Mouse (Mus musculus) midbrain, embryonic 16.5 days (tissue): ENCODE measurements around the gene Gm49373. TPM values are rescaled to one million over a fixed set of nuclear protein-coding genes. Genes with fewer than 3 reads are reported as not detected.

ENCODE experiments used
- ATAC-seq: fragments of 200-750 bp; cut with Nextera tagmentation; 2 replicates; pipeline ENCODE4 v1.8.0; 2017; ENCODE audit warnings: moderate TSS enrichment
- H3K27ac ChIP-seq: fragments of 300-500 bp; sonication (generic); 2 replicates; pipeline ENCODE4 v1.5.1; 2014; ENCODE audit warnings: mild to moderate bottlenecking, low read length, mixed read lengths
- H3K27me3 ChIP-seq: fragments of 300-500 bp; sonication (generic); 2 replicates; pipeline ENCODE4 v1.6.1; 2014; ENCODE audit warnings: low read depth, low read length, mixed read lengths; ENCODE audit not compliant: control insufficient read depth, insufficient read depth
- H3K36me3 ChIP-seq: fragments of 300-500 bp; sonication (generic); 2 replicates; pipeline ENCODE4 v1.6.1; 2014; ENCODE audit warnings: mild to moderate bottlenecking, low read length, moderate library complexity, mixed read lengths; ENCODE audit not compliant: control insufficient read depth, insufficient read depth
- H3K4me1 ChIP-seq: fragments of 300-500 bp; sonication (generic); 2 replicates; pipeline ENCODE4 v1.6.1; 2014; ENCODE audit warnings: mild to moderate bottlenecking, low read length, mixed read lengths; ENCODE audit not compliant: control insufficient read depth, insufficient read depth
- H3K4me2 ChIP-seq: fragments of 300-500 bp; sonication (generic); 2 replicates; pipeline ENCODE4 v1.6.1; 2014; ENCODE audit warnings: mild to moderate bottlenecking, low read length, mixed read lengths
- H3K4me3 ChIP-seq: fragments of 300-500 bp; sonication (generic); 2 replicates; pipeline ENCODE4 v1.5.1; 2014; ENCODE audit warnings: low read depth, mild to moderate bottlenecking, low read length, moderate library complexity, mixed read lengths
- H3K9ac ChIP-seq: fragments of 300-500 bp; sonication (generic); 2 replicates; pipeline ENCODE4 v1.6.1; 2014; ENCODE audit warnings: low read depth, low read length, mixed read lengths
- H3K9me3 ChIP-seq: fragments of 300-500 bp; sonication (generic); replicated peaks from 2 replicates; pipeline ENCODE4 v1.6.1; 2014; ENCODE audit warnings: mild to moderate bottlenecking, low read length, mixed read lengths; ENCODE audit not compliant: control insufficient read depth, poor library complexity, severe bottlenecking
- WGBS: fragments of 180-500 bp; shearing (Covaris S2); extraction: QIAGEN DNeasy Blood & Tissue Kit; methylation state at CpG from one replicate; pipeline ENCODE4 v1.1.7; 2014; 5-methylcytosine and 5-hydroxymethylcytosine counted together
- microRNA counts: library from miRNA; unstranded; fragments of <30 nt; microRNA quantifications from one replicate; lab custom pipeline; 2016
- microRNA-seq: library from miRNA; unstranded; fragments of <30 nt; microRNA quantifications from one replicate; pipeline ENCODE4, GENCODE M21; 2017
- polyA plus RNA-seq: library from polyadenylated mRNA; unstranded; fragments of >200 nt; fragmentation: Nextera tagmentation; extraction: Ambion mirVana; gene quantifications from 2 replicates; pipeline ENCODE4 v1.2.1, GENCODE M21; 2015

The Gm49373 gene
- polyA plus RNA-seq, 1 experiment from 2014 or later, result 1.9 TPM

DNA sequence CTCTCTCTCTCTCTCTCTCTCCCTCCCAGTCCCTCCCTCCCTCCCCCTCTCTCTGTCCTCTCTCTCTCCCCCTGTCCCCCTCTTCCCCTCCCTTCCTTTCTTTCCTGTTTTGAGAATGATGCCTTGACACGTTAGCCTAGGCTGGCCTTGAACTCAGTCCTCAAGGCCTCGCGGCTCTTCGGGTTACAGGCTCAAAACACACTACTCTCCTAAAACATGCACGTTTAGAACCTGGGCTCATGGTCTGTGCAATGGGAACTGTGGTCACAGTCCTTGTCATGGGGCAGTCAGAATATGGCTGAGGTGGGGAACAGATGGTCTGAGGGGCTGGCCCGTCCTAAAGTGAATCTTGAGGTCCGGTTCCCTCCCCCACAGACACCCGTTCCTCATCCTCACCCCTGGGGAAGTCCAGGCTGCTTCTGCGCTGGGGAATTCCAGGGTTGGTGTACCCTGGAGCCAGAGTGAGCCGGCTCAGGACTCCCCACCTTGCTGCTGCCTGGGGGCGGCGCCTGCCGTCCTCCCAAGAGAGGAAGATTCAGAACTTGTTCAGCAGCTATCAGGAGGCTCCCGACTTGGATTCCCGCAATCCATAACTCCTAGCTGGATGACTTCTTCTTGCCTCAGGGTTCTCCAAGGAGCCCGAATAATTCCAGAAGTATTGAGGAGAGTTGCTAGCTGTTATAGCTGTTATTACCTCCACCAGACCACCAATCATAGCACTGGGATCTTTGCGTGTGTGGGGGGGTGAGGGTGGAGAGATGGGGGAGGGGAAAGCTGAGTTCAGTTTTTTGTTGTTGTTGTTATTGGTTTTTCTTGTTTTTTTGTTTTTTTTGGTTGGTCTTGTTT lies 56.3 kb downstream of the Gm49373 start:
- Histone ChIP-seq H3K27ac (no peak overlapping the region), H3K4me3 (no peak overlapping the region), H3K9me3 (no peaks in the 10 kb centered on the region), H3K9ac (no peak overlapping the region), H3K4me1 (no peaks in the 10 kb centered on the region), H3K4me2 (no peak overlapping the region), H3K36me3 (no peaks in the 10 kb centered on the region), H3K27me3 (peaks cover 44% of the 10 kb centered on the region)
- WGBS, result 8% methylated on average over 17 of the region's 17 CpGs
- ATAC-seq, result no peak

DNA sequence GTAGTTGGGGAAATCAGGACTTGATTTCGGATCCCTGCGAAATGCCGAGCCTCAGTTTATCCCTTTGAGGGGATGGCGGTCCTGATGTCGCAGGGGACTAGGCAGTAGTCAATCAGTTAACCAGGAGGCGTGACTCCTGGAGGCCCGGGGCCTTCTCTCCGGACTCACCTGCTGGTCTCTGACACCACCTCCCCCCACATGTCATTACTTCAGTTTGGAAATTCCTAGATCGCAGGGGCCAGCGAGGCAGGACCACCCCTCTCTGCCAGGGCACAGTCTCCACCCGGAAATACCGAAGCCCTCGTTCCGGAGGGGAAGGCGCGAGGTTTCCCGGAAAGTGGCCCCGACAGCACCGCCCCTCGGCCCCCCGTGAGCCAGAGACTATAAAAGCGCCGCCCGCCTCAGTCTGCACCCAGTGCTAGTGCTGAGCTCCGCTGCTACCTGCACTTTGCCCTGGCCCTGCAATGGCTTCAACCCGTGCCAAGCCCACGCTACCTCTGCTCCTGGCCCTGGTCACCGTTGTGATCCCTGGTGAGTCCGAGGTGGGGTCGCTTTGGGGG lies 57.2 kb downstream of the Gm49373 start, which contains the start of gene Icam1:
TSS of gene Icam1 (plus strand) at position 415 of the 560 bp plus-strand sequence.
- Histone ChIP-seq H3K36me3 (no peaks in the 10 kb centered on the region), H3K9me3 (no peaks in the 10 kb centered on the region), H3K27me3 (peaks cover 44% of the 10 kb centered on the region), H3K4me2 (peak within 1 kb of the TSS; percentile 29), H3K4me3 (peak within 1 kb of the TSS; percentile 12), H3K27ac (no peak within 1 kb of the TSS), H3K4me1 (no peaks in the 10 kb centered on the region), H3K9ac (no peak within 1 kb of the TSS)
- ATAC-seq, result no peak
- 1% methylated on average over 30 of the region's 30 CpGs for WGBS

DNA sequence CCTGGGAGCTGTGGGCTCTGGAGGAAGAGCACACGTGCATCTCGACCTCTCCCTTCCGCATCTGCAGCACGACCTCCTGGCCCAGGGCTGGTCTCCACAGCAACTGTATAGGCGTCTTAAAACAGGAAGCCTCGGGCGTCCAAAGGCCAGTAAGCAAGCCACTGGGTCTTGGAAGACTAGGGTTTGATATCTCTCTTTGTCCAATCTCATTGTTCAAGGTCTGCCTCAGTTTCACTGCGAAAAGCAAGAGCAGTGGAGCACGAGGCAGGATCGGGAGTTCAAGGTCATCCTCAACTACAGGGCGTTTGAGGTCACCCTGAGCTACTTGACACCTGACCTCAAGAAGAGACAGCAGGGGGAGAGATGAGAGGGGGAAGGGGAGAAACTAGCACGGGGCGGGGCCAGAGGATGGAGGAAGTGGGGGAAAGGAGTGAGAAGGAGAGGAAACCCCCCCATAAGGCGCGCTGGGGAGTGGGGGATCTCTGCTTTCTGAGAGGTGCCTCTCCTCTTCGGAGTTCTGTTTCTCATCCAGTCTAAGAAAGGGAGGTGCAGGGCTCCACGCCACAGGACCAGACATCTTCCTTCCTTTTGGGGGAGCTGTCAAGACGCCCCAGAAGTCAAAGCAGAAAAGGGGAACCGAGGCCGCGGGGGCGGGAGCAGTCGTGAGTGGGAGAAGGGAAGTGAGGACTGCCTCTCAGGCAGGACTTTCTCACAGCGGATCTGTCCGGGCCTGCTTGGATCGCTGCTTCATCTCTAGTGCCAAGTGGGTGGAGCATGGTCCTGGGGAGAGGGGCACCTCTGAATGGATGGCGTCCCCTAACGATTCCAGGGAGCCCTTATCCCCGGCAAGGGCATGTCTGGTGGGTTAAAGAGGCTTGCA lies 58.0 kb downstream of the Gm49373 start:
- ATAC-seq, result no peak
- Histone ChIP-seq H3K9ac (no peak overlapping the region), H3K36me3 (no peaks in the 10 kb centered on the region), H3K9me3 (no peaks in the 10 kb centered on the region), H3K27ac (no peak overlapping the region), H3K4me2 (peak overlapping the region; percentile 29), H3K4me1 (no peaks in the 10 kb centered on the region), H3K27me3 (peaks cover 44% of the 10 kb centered on the region), H3K4me3 (peak overlapping the region; percentile 6; the same call in 1 of the 2 replicates)
- WGBS, result 5% methylated on average over 29 of the region's 29 CpGs

MicroRNAs within 50 kb of the gene (microRNA counts, 519-probe panel; counts per million panel counts)
- microRNA mmu-miR-1900 (lab: Ali Mortazavi, UCI), result 2,511 counts per million, percentile 75 among the panel's probes with 10 or more counts

Small RNA genes within 50 kb of the gene (microRNA-seq; reads per million reads assigned to microRNA genes)
- not detected for gene Mir1900
- gene Mir7082, result 0.86 reads per million

Other genes with a start within 250 kb of the Gm49373 start
- 7.1 and 13.7 TPM in 2 replicates for gene A230050P20Rik, start 204.5 kb downstream of the Gm49373 start, polyA plus RNA-seq
- 15.2 and 17.7 TPM in 2 replicates for gene Angptl6, start 193.4 kb downstream of the Gm49373 start, polyA plus RNA-seq
- gene Ppan, start 184.9 kb downstream of the Gm49373 start, polyA plus RNA-seq, result 48.8 and 51.1 TPM in 2 replicates
- 243 TPM in 2 replicates for gene Eif3g, start 174.5 kb downstream of the Gm49373 start, polyA plus RNA-seq
- 67.7 and 71.7 TPM in 2 replicates for gene Dnmt1, start 113.2 kb downstream of the Gm49373 start, polyA plus RNA-seq
- 9.7 and 10.3 TPM in 2 replicates for gene S1pr2, start 96.3 kb downstream of the Gm49373 start, polyA plus RNA-seq
- gene Mrpl4, start 70.4 kb downstream of the Gm49373 start, polyA plus RNA-seq, result 101 and 104 TPM in 2 replicates
- 3.0 and 3.1 TPM in 2 replicates for gene Icam1, start 57.1 kb downstream of the Gm49373 start, polyA plus RNA-seq
- gene Icam4, start 43.7 kb downstream of the Gm49373 start, polyA plus RNA-seq, result 0.24 TPM in 1 of 2 replicates, not detected in the other
- 2.2 and 2.5 TPM in 2 replicates for gene Icam5, start 41.0 kb downstream of the Gm49373 start, polyA plus RNA-seq
- gene Zglp1, start 6.0 kb downstream of the Gm49373 start, polyA plus RNA-seq, result 0.78 and 1.6 TPM in 2 replicates
- gene Fdx1l, start 518 bp upstream of the Gm49373 start, polyA plus RNA-seq, result 59.9 and 73.0 TPM in 2 replicates
- 1.6 and 1.9 TPM in 2 replicates for gene Gm38431, start 18.9 kb upstream of the Gm49373 start, polyA plus RNA-seq
- 28.9 and 30.4 TPM in 2 replicates for gene Raver1, start 18.9 kb upstream of the Gm49373 start, polyA plus RNA-seq
- 9.7 and 9.9 TPM in 2 replicates for gene Tyk2, start 58.1 kb upstream of the Gm49373 start, polyA plus RNA-seq
- 199 and 227 TPM in 2 replicates for gene Cdc37, start 76.9 kb upstream of the Gm49373 start, polyA plus RNA-seq
- gene Pde4a, start 92.6 kb upstream of the Gm49373 start, polyA plus RNA-seq, result 44.2 and 49.3 TPM in 2 replicates
- gene Keap1, start 166.3 kb upstream of the Gm49373 start, polyA plus RNA-seq, result 68.0 and 69.9 TPM in 2 replicates
- gene S1pr5, start 175.3 kb upstream of the Gm49373 start, polyA plus RNA-seq, result 3.7 and 4.3 TPM in 2 replicates
- gene Atg4d, start 192.2 kb upstream of the Gm49373 start, polyA plus RNA-seq, result 43.0 and 47.9 TPM in 2 replicates
- gene Kri1, start 214.9 kb upstream of the Gm49373 start, polyA plus RNA-seq, result 17.0 and 18.3 TPM in 2 replicates
- 98.9 and 117 TPM in 2 replicates for gene Cdkn2d, start 218.3 kb upstream of the Gm49373 start, polyA plus RNA-seq
- 1.6 and 2.1 TPM in 2 replicates for gene Ap1m2, start 239.2 kb upstream of the Gm49373 start, polyA plus RNA-seq
- gene Slc44a2, start 247.6 kb upstream of the Gm49373 start, polyA plus RNA-seq, result 65.5 and 69.1 TPM in 2 replicates